Mouse (Mus musculus) midbrain, embryonic 11.5 days (tissue): ENCODE measurements at regions not wholly inside any gene's neighbourhood (a gene's known extent, or its start where the extent isn't known, plus 50 kb on each side); places are given as distances from the start of the nearest gene placed in this dataset.

Experiments
- ATAC-seq: fragments of 200-750 bp; cut with Nextera tagmentation; 2 replicates; pipeline ENCODE4 v1.8.0; 2017; ENCODE audit warnings: moderate TSS enrichment, moderate library complexity; ENCODE audit not compliant: low FRiP score
- DNase-seq: peaks from one replicate; pipeline ENCODE4 v3.0.0; 2015; ENCODE audit warnings: low spot score; ENCODE audit errors: missing footprints
- H3K27ac ChIP-seq: fragments of 300-500 bp; sonication (generic); 2 replicates; pipeline ENCODE4 v1.5.1; 2014; ENCODE audit warnings: low read depth, low read length
- H3K27me3 ChIP-seq: fragments of 300-500 bp; sonication (generic); 2 replicates; pipeline ENCODE4 v1.6.1; 2014; ENCODE audit warnings: mild to moderate bottlenecking, low read length, moderate library complexity, mixed read lengths; ENCODE audit not compliant: control insufficient read depth, insufficient read depth
- H3K36me3 ChIP-seq: fragments of 300-500 bp; sonication (generic); 2 replicates; pipeline ENCODE4 v1.6.1; 2014; ENCODE audit warnings: mild to moderate bottlenecking, low read length, moderate library complexity, mixed read lengths; ENCODE audit not compliant: control insufficient read depth, insufficient read depth
- H3K4me1 ChIP-seq: fragments of 300-500 bp; sonication (generic); 2 replicates; pipeline ENCODE4 v1.6.1; 2014; ENCODE audit warnings: low read length; ENCODE audit not compliant: control insufficient read depth, insufficient read depth
- H3K4me2 ChIP-seq: fragments of 300-500 bp; sonication (generic); 2 replicates; pipeline ENCODE4 v1.6.1; 2014; ENCODE audit warnings: mild to moderate bottlenecking, moderate library complexity
- H3K4me3 ChIP-seq: fragments of 300-500 bp; sonication (generic); 2 replicates; pipeline ENCODE4 v1.5.1; 2014; ENCODE audit warnings: low read depth, low read length
- H3K9ac ChIP-seq: fragments of 300-500 bp; sonication (generic); 2 replicates; pipeline ENCODE4 v1.6.1; 2014; ENCODE audit warnings: low read length
- H3K9me3 ChIP-seq: fragments of 300-500 bp; sonication (generic); 2 replicates; pipeline ENCODE4 v1.6.1; 2016; ENCODE audit warnings: low read length; ENCODE audit not compliant: control insufficient read depth
- WGBS: fragments of 180-500 bp; shearing (Covaris S2); extraction: QIAGEN DNeasy Blood & Tissue Kit; methylation state at CpG from one replicate; pipeline ENCODE4 v1.1.7; 2014; 5-methylcytosine and 5-hydroxymethylcytosine counted together

- WGBS, result 64% methylated on average over 8 of the region's 8 CpGs
- Histone ChIP-seq H3K36me3 (no peaks in the 10 kb centered on the region), H3K9me3 (no peaks in the 10 kb centered on the region), H3K27me3 (no peaks in the 10 kb centered on the region), H3K9ac (no peak overlapping the region), H3K4me1 (no peaks in the 10 kb centered on the region), H3K4me3 (no peak overlapping the region), H3K4me2 (no peak overlapping the region), H3K27ac (no peak overlapping the region)
- DNase-seq (no peak), ATAC-seq (peak; percentile 80)
These were observed 77.9 kb upstream of the Grem2 start for GRCm38 (mm10) chr1:174999265-175000200.

GRCm38 (mm10) chr1:174992520-174992919 lies 70.9 kb upstream of the Grem2 start:
- DNase-seq (no peak), ATAC-seq (no peak)
- no peaks in the 10 kb centered on the region; the same call in 1 of the 2 replicates for H3K27me3 ChIP-seq
- no peak overlapping the region for H3K4me3 ChIP-seq
- no peak overlapping the region for H3K27ac ChIP-seq
- WGBS, result 89% methylated on average over 4 of the region's 4 CpGs
- H3K4me2 ChIP-seq, result no peak overlapping the region
- no peaks in the 10 kb centered on the region for H3K9me3 ChIP-seq
- H3K9ac ChIP-seq, result no peak overlapping the region
- no peaks in the 10 kb centered on the region for H3K4me1 ChIP-seq
- H3K36me3 ChIP-seq, result no peaks in the 10 kb centered on the region

GRCm38 (mm10) chr1:174988590-174988989 lies 67.0 kb upstream of the Grem2 start:
- H3K4me1 ChIP-seq, result no peaks in the 10 kb centered on the region
- H3K9ac ChIP-seq, result no peak overlapping the region
- no peak overlapping the region for H3K27ac ChIP-seq
- ATAC-seq (no peak), DNase-seq (no peak)
- no peak overlapping the region for H3K4me3 ChIP-seq
- H3K36me3 ChIP-seq, result no peaks in the 10 kb centered on the region
- no peaks in the 10 kb centered on the region; the same call in 1 of the 2 replicates for H3K27me3 ChIP-seq
- H3K9me3 ChIP-seq, result no peaks in the 10 kb centered on the region
- no peak overlapping the region for H3K4me2 ChIP-seq
- WGBS, result 84% methylated on average over 5 of the region's 5 CpGs

GRCm38 (mm10) chr1:174971895-174972294 lies 50.3 kb upstream of the Grem2 start:
- Histone ChIP-seq H3K36me3 (no peaks in the 10 kb centered on the region), H3K9ac (no peak overlapping the region), H3K4me2 (no peak overlapping the region), H3K27me3 (no peaks in the 10 kb centered on the region), H3K4me3 (no peak overlapping the region), H3K4me1 (no peaks in the 10 kb centered on the region), H3K27ac (no peak overlapping the region), H3K9me3 (no peaks in the 10 kb centered on the region)
- ATAC-seq (no peak), DNase-seq (no peak)
- 78% methylated on average over 6 of the region's 6 CpGs for WGBS
